Mouse (Mus musculus) brain, embryonic 14.5 days (tissue): ENCODE results near the gene Gm10842. TPM values are rescaled to one million over a fixed set of nuclear protein-coding genes. Genes with fewer than 3 reads are reported as not detected.
A peak's percentile ranks its signal among the peaks of the same experiment; 100 is the strongest.

ENCODE experiments used
- DNase-seq: peaks from one replicate; pipeline ENCODE4 v3.0.0-alpha.2; 2011; ENCODE audit warnings: low read depth
- CTCF ChIP-seq: fragments of 200-500 bp; IDR thresholded peaks from 2 replicates; pipeline ENCODE4 v1.5.1; 2012; ENCODE audit warnings: inconsistent platforms, mild to moderate bottlenecking, moderate library complexity, borderline replicate concordance; ENCODE audit not compliant: insufficient read depth, insufficient read length; ENCODE audit errors: extremely low read depth
- POLR2A ChIP-seq: fragments of 200-500 bp; IDR thresholded peaks from 2 replicates; pipeline ENCODE4 v1.6.1; 2012; ENCODE audit warnings: mild to moderate bottlenecking, inconsistent platforms, borderline replicate concordance; ENCODE audit not compliant: poor library complexity, insufficient read depth, insufficient read length, severe bottlenecking; ENCODE audit errors: extremely low read depth
- polyA plus RNA-seq: library from polyadenylated mRNA; depleted of rRNA; stranded (reverse); fragments of >200 nt; gene quantifications from 2 replicates; pipeline ENCODE4 v1.2.3, GENCODE M21; 2012

Gene Gm10842
- polyA plus RNA-seq, 1 experiment, result not detected

GRCm38 (mm10) chr11:105145211-105145610 is 1.5 kb upstream of the Gm10842 start:
- DNase-seq, result no peak
- TF ChIP-seq POLR2A (no peak), CTCF (no peak)

- DNase-seq, result no peak
- no peak for TF ChIP-seq CTCF
- TF ChIP-seq POLR2A, result no peak
These were observed 2.7 kb downstream of the Gm10842 start for GRCm38 (mm10) chr11:105149353-105149752.

- TF ChIP-seq POLR2A (no peak), CTCF (no peak)
- peak; percentile 14 for DNase-seq
These were observed 3.1 kb downstream of the Gm10842 start for GRCm38 (mm10) chr11:105149766-105150165.

GRCm38 (mm10) chr11:105150691-105151090 is 4.0 kb downstream of the Gm10842 start:
- DNase-seq, result peak; percentile 5
- TF ChIP-seq CTCF, result no peak
- no peak for TF ChIP-seq POLR2A

- no peak for TF ChIP-seq POLR2A
These were observed 4.7 kb downstream of the Gm10842 start for GRCm38 (mm10) chr11:105151226-105152016.

GRCm38 (mm10) chr11:105152017-105152300 is 5.3 kb downstream of the Gm10842 start:
- DNase-seq, result no peak
- no peak for TF ChIP-seq POLR2A

More at GRCm38 (mm10) chr11:105151226-105152016, 4.7 kb downstream of the Gm10842 start:
- DNase-seq, result peak; percentile 10

GRCm38 (mm10) chr11:105152357-105152899 is 5.7 kb downstream of the Gm10842 start:
- DNase-seq, result no peak
- TF ChIP-seq POLR2A (no peak), CTCF (no peak)

- TF ChIP-seq POLR2A (no peak), CTCF (no peak)
- peak; percentile 50 for DNase-seq
These were observed 6.6 kb downstream of the Gm10842 start for GRCm38 (mm10) chr11:105153068-105153833.

GRCm38 (mm10) chr11:105155915-105156314 is 9.2 kb downstream of the Gm10842 start:
- no peak for TF ChIP-seq POLR2A
- TF ChIP-seq CTCF, result no peak
- no peak for DNase-seq

GRCm38 (mm10) chr11:105156748-105157267 is 10.1 kb downstream of the Gm10842 start:
- DNase-seq, result no peak
- TF ChIP-seq CTCF, result no peak
- no peak for TF ChIP-seq POLR2A

- TF ChIP-seq CTCF, result no peak
- TF ChIP-seq POLR2A, result no peak
- DNase-seq, result no peak
These were observed 11.4 kb downstream of the Gm10842 start for GRCm38 (mm10) chr11:105158047-105158446.
